Mouse (Mus musculus) liver, adult 2 months (tissue): ENCODE results near the gene Zfp260.

Source experiments
- CTCF ChIP-seq: fragments of 200-500 bp; IDR thresholded peaks from 2 replicates; pipeline ENCODE4 v1.5.1; 2011; ENCODE audit warnings: low read depth, low read length, control low read depth
- POLR2A ChIP-seq: fragments of 200-500 bp; IDR thresholded peaks from 2 replicates; pipeline ENCODE4 v1.6.1; 2011; ENCODE audit warnings: low read length, control low read depth; ENCODE audit not compliant: insufficient read depth; ENCODE audit errors: extremely low read depth

- TF ChIP-seq CTCF (no peak), POLR2A (no peak)
Measured at GRCm38 (mm10) chr7:30155507-30155906, 60.9 kb downstream of the Zfp260 start.
